Mouse (Mus musculus): ENCODE results near the gene Arhgap9. TPM values are rescaled to one million over a fixed set of nuclear protein-coding genes. Genes with fewer than 3 reads are reported as not detected.

The Arhgap9 gene
- polyA plus RNA-seq, 1 experiment from 2014 or later = 13.5 TPM

- peak overlapping the region; percentile 71 for H3K9ac ChIP-seq (replicated peaks)
- no peaks in the 10 kb centered on the region for H3K9me3 ChIP-seq (ENCODE audit: low read length)
- TF ChIP-seq EP300 (IDR thresholded peaks at IDR 0.05; ENCODE audit: low read depth) (peak; percentile 85), CTCF (IDR thresholded peaks at IDR 0.05; ENCODE audit: low read depth) (no peak)
- WGBS (ENCODE audit: insufficient replicate concordance) = 67% methylated on average over 9 of the region's 9 CpGs
- peak overlapping the region; percentile 93 for H3K27ac ChIP-seq (ENCODE audit: low read depth)
- peak; percentile 79 for ATAC-seq
- DNase-seq = peak; percentile 77
- no peaks in the 10 kb centered on the region for H3K27me3 ChIP-seq (ENCODE audit: insufficient read depth, low read length)
- H3K4me3 ChIP-seq (ENCODE audit: low read depth, low read length) = no peak overlapping the region
- H3K4me1 ChIP-seq (ENCODE audit: insufficient read depth) = peaks cover 20% of the 10 kb centered on the region
- H3K36me3 ChIP-seq (replicated peaks; ENCODE audit: insufficient read depth, low read length) = no peaks in the 10 kb centered on the region
- peak overlapping the region; percentile 66; the same call in 1 of the 2 replicates for H3K4me2 ChIP-seq (ENCODE audit: low read depth, low read length)
These were observed 30.4 kb downstream of the Arhgap9 start for GRCm38 (mm10) chr10:127352187-127352586.

GRCm38 (mm10) chr10:127352766-127353165 is 31.0 kb downstream of the Arhgap9 start:
- 84% methylated on average over 11 of the region's 11 CpGs for WGBS (ENCODE audit: insufficient replicate concordance)
- no peak overlapping the region for H3K4me2 ChIP-seq (ENCODE audit: low read depth, low read length)
- no peak for DNase-seq

GRCm38 (mm10) chr10:127353909-127354895 is 32.4 kb downstream of the Arhgap9 start, which contains the start of gene Inhbe:
TSS of gene Inhbe (minus strand) at chr10:127354411.
- Histone ChIP-seq H3K4me3 (ENCODE audit: low read depth, low read length) (no peak within 1 kb of the TSS), H3K9me3 (ENCODE audit: low read length) (no peaks in the 10 kb centered on the region), H3K36me3 (replicated peaks; ENCODE audit: insufficient read depth, low read length) (no peaks in the 10 kb centered on the region), H3K27me3 (ENCODE audit: insufficient read depth, low read length) (no peaks in the 10 kb centered on the region), H3K4me1 (ENCODE audit: insufficient read depth) (peaks cover 20% of the 10 kb centered on the region), H3K4me2 (ENCODE audit: low read depth, low read length) (no peak within 1 kb of the TSS), H3K9ac (replicated peaks) (peak within 1 kb of the TSS; percentile 34; the same call in 1 of the 2 replicates), H3K27ac (ENCODE audit: low read depth) (peak within 1 kb of the TSS; percentile 93)
- ATAC-seq (no peak), DNase-seq (peak; percentile 45)
- TF ChIP-seq EP300 (IDR thresholded peaks at IDR 0.05; ENCODE audit: low read depth) (no peak), CTCF (IDR thresholded peaks at IDR 0.05; ENCODE audit: low read depth) (peak; percentile 69)
- WGBS (ENCODE audit: insufficient replicate concordance) = 51% methylated on average over 18 of the region's 18 CpGs

More at GRCm38 (mm10) chr10:127352766-127353165, 31.0 kb downstream of the Arhgap9 start:
- no peak for TF ChIP-seq EP300 (IDR thresholded peaks at IDR 0.05; ENCODE audit: low read depth)
- no peak for TF ChIP-seq CTCF (IDR thresholded peaks at IDR 0.05; ENCODE audit: low read depth)
- Histone ChIP-seq H3K27ac (ENCODE audit: low read depth) (peak overlapping the region; percentile 93), H3K4me3 (ENCODE audit: low read depth, low read length) (no peak overlapping the region), H3K4me1 (ENCODE audit: insufficient read depth) (peaks cover 20% of the 10 kb centered on the region), H3K9me3 (ENCODE audit: low read length) (no peaks in the 10 kb centered on the region), H3K36me3 (replicated peaks; ENCODE audit: insufficient read depth, low read length) (no peaks in the 10 kb centered on the region), H3K9ac (replicated peaks) (peak overlapping the region; percentile 13; the same call in 1 of the 2 replicates), H3K27me3 (ENCODE audit: insufficient read depth, low read length) (no peaks in the 10 kb centered on the region)
- ATAC-seq = no peak

GRCm38 (mm10) chr10:127355336-127355735 is 33.6 kb downstream of the Arhgap9 start:
- Histone ChIP-seq H3K27ac (ENCODE audit: low read depth) (peak overlapping the region; percentile 93), H3K9ac (replicated peaks) (0 out of 2 replicates have a peak overlapping the region, but pooled peaks have one; percentile 34), H3K36me3 (replicated peaks; ENCODE audit: insufficient read depth, low read length) (no peaks in the 10 kb centered on the region), H3K9me3 (ENCODE audit: low read length) (no peaks in the 10 kb centered on the region), H3K4me3 (ENCODE audit: low read depth, low read length) (no peak overlapping the region), H3K27me3 (ENCODE audit: insufficient read depth, low read length) (no peaks in the 10 kb centered on the region), H3K4me2 (ENCODE audit: low read depth, low read length) (peak overlapping the region; percentile 8; the same call in 1 of the 2 replicates), H3K4me1 (ENCODE audit: insufficient read depth) (peaks cover 20% of the 10 kb centered on the region)
- DNase-seq = peak; percentile 72
- TF ChIP-seq EP300 (IDR thresholded peaks at IDR 0.05; ENCODE audit: low read depth) (peak; percentile 90), CTCF (IDR thresholded peaks at IDR 0.05; ENCODE audit: low read depth) (no peak)
- peak; percentile 53 for ATAC-seq
- WGBS (ENCODE audit: insufficient replicate concordance) = 59% methylated on average over 10 of the region's 10 CpGs

- DNase-seq (no peak), ATAC-seq (no peak)
- Histone ChIP-seq H3K4me1 (ENCODE audit: insufficient read depth) (peaks cover 8% of the 10 kb centered on the region; the same call in 1 of the 2 replicates), H3K9me3 (ENCODE audit: low read length) (no peaks in the 10 kb centered on the region), H3K9ac (replicated peaks) (no peak overlapping the region), H3K27ac (ENCODE audit: low read depth) (no peak overlapping the region), H3K4me2 (ENCODE audit: low read depth, low read length) (no peak overlapping the region), H3K36me3 (replicated peaks; ENCODE audit: insufficient read depth, low read length) (no peaks in the 10 kb centered on the region), H3K4me3 (ENCODE audit: low read depth, low read length) (no peak overlapping the region), H3K27me3 (ENCODE audit: insufficient read depth, low read length) (no peaks in the 10 kb centered on the region)
- TF ChIP-seq CTCF (IDR thresholded peaks at IDR 0.05; ENCODE audit: low read depth) (no peak), EP300 (IDR thresholded peaks at IDR 0.05; ENCODE audit: low read depth) (no peak)
- WGBS (ENCODE audit: insufficient replicate concordance) = 50% methylated on average over 3 of the region's 3 CpGs
These were observed 39.0 kb downstream of the Arhgap9 start for GRCm38 (mm10) chr10:127360714-127361113.

- Histone ChIP-seq H3K27ac (ENCODE audit: low read depth) (peak overlapping the region; percentile 48), H3K4me3 (ENCODE audit: low read depth, low read length) (no peak overlapping the region), H3K9me3 (ENCODE audit: low read length) (no peaks in the 10 kb centered on the region), H3K36me3 (replicated peaks; ENCODE audit: insufficient read depth, low read length) (no peaks in the 10 kb centered on the region), H3K4me2 (ENCODE audit: low read depth, low read length) (no peak overlapping the region), H3K9ac (replicated peaks) (no peak overlapping the region), H3K4me1 (ENCODE audit: insufficient read depth) (peaks cover 2% of the 10 kb centered on the region; the same call in 1 of the 2 replicates), H3K27me3 (ENCODE audit: insufficient read depth, low read length) (no peaks in the 10 kb centered on the region)
- DNase-seq (no peak), ATAC-seq (no peak)
- 69% methylated on average over 5 of the region's 5 CpGs for WGBS (ENCODE audit: insufficient replicate concordance)
- TF ChIP-seq EP300 (IDR thresholded peaks at IDR 0.05; ENCODE audit: low read depth) = no peak
- TF ChIP-seq CTCF (IDR thresholded peaks at IDR 0.05; ENCODE audit: low read depth) = no peak
These were observed 45.4 kb downstream of the Arhgap9 start for GRCm38 (mm10) chr10:127367116-127367515.
